Mouse (Mus musculus): ENCODE measurements around the gene Allc.

- TF ChIP-seq EP300 (IDR thresholded peaks at IDR 0.05; ENCODE audit: low read depth) (no peak), CTCF (IDR thresholded peaks at IDR 0.05; ENCODE audit: low read depth) (no peak)
These were observed 40.9 kb upstream of the Allc start, which contains the start of gene Colec11 for GRCm38 (mm10) chr12:28623195-28623594.

Data from liver, postnatal 0 days (tissue).